In the genomic region with DNA sequence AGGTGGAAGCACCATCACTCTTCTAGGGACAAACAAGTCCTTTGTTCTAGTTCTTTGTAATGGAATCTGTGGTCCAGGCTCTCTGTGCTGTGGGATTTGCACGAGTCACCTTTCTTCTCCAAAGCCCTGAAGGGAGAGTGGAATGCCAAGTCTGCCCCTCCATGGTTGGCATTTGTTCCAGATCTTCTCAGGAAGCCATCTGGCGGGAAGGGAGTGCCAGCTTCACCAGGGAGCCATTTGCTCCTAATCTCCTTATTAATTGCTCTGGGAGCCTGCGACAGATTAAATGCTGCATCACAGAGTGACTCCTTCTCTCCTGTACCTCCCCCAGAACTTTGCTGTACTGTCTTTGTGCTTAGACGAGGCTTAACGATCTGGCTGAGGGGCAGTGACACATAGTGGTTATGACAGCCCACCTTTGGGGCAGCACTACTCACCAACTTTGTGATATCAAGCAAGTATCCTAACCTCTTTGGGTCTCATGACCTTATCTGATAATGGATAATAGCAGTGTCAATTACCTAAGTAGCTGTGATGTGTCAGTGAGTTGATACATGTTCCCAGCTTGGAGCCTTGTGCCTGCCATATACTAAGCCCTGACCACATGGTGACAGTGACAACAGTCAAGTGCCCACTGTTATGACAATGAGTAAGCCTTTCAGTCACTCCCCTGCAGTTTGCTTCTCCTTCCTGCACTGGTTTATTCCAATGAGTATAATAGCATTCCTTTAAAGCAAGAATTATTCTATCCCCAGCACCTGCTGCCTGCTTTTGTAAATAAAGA, we compare ENCODE assay signal across 12 mouse cellular contexts. TPM values are rescaled to one million over a fixed set of nuclear protein-coding genes. Genes with fewer than 3 reads are reported as not detected.
DNase-seq lines count a peak whose midpoint lies in the region; ATAC-seq and TF ChIP-seq lines count a peak whose summit lies in the region.
"Had no signal": no experiment of that assay in that cellular context is flagged by ENCODE, and none has a peak within 500 bp of the region (broad histone marks: within the 10 kb centered on the region; RNA-seq: fewer than 3 reads in every experiment).

No protein-coding gene starts in this region.

- no peak overlapping the region for H3K27ac ChIP-seq in midbrain, embryonic 14.5 days (replicated peaks; ENCODE audit: low read depth, low read length)
- no peak overlapping the region for H3K27ac ChIP-seq in midbrain, embryonic 11.5 days (ENCODE audit: low read depth, low read length)
- H3K27ac ChIP-seq in lung, postnatal 0 days (ENCODE audit: low read length): no peak overlapping the region
- H3K27ac ChIP-seq: stomach, embryonic 15.5 days had no signal

- no peak for TF ChIP-seq CTCF in brain, embryonic 14.5 days (IDR thresholded peaks at IDR 0.05; ENCODE audit: borderline replicate concordance, extremely low read depth, insufficient read depth, insufficient read length)
- no peak for TF ChIP-seq CTCF in lung, postnatal 0 days (IDR thresholded peaks at IDR 0.05)

- H3K9me3 ChIP-seq in midbrain, embryonic 14.5 days (ENCODE audit: control insufficient read depth, low read length): no peaks in the 10 kb centered on the region
- no peaks in the 10 kb centered on the region for H3K9me3 ChIP-seq in midbrain, embryonic 11.5 days (ENCODE audit: control insufficient read depth, low read length)
- no peaks in the 10 kb centered on the region for H3K9me3 ChIP-seq in lung, postnatal 0 days (ENCODE audit: low read length)
- H3K9me3 ChIP-seq: stomach, embryonic 15.5 days had no signal

- 44% methylated on average over 5 of the region's 5 CpGs for WGBS in midbrain, embryonic 14.5 days
- 65% methylated on average over 5 of the region's 5 CpGs for WGBS in midbrain, embryonic 11.5 days
- WGBS in lung, postnatal 0 days: 62% methylated on average over 5 of the region's 5 CpGs

- no peak for TF ChIP-seq EP300 in lung, postnatal 0 days (IDR thresholded peaks at IDR 0.05)

- ATAC-seq in midbrain, embryonic 14.5 days (ENCODE audit: low FRiP score, low TSS enrichment): no peak
- no peak for ATAC-seq in midbrain, embryonic 11.5 days (ENCODE audit: low FRiP score)
- no peak for ATAC-seq in lung, postnatal 0 days

- peaks cover 3% of the 10 kb centered on the region; the same call in 1 of the 2 replicates for H3K4me1 ChIP-seq in midbrain, embryonic 14.5 days (ENCODE audit: control insufficient read depth, insufficient read depth, low read length)
- no peaks in the 10 kb centered on the region for H3K4me1 ChIP-seq in midbrain, embryonic 11.5 days (ENCODE audit: control insufficient read depth, insufficient read depth, low read length)
- peaks cover 7% of the 10 kb centered on the region; the same call in 1 of the 2 replicates for H3K4me1 ChIP-seq in lung, postnatal 0 days (ENCODE audit: insufficient read depth, low read depth, low read length)
- H3K4me1 ChIP-seq: stomach, embryonic 15.5 days had no signal

- TF ChIP-seq POLR2A in brain, embryonic 14.5 days (IDR thresholded peaks at IDR 0.05; ENCODE audit: borderline replicate concordance, extremely low read depth, insufficient read depth, insufficient read length, poor library complexity, severe bottlenecking): no peak

- intact Hi-C loops in left cerebral cortex, postnatal 36 days (cut with DNase I): no loop called here

- H3K36me3 ChIP-seq in midbrain, embryonic 14.5 days (ENCODE audit: control insufficient read depth, insufficient read depth, low read length): no peaks in the 10 kb centered on the region
- no peaks in the 10 kb centered on the region for H3K36me3 ChIP-seq in midbrain, embryonic 11.5 days (ENCODE audit: control insufficient read depth, insufficient read depth, low read length)
- H3K36me3 ChIP-seq in lung, postnatal 0 days (ENCODE audit: insufficient read depth, low read length): no peaks in the 10 kb centered on the region
- H3K36me3 ChIP-seq: stomach, embryonic 15.5 days had no signal

- no peak overlapping the region for H3K4me2 ChIP-seq in midbrain, embryonic 14.5 days (ENCODE audit: low read length)
- H3K4me2 ChIP-seq in midbrain, embryonic 11.5 days: no peak overlapping the region
- H3K4me2 ChIP-seq in lung, postnatal 0 days (replicated peaks; ENCODE audit: low read depth, low read length): no peak overlapping the region
- H3K4me2 ChIP-seq: stomach, embryonic 15.5 days had no signal

- no peaks in the 10 kb centered on the region for H3K27me3 ChIP-seq in midbrain, embryonic 14.5 days (ENCODE audit: control insufficient read depth, insufficient read depth, low read length)
- no peaks in the 10 kb centered on the region for H3K27me3 ChIP-seq in midbrain, embryonic 11.5 days (ENCODE audit: control insufficient read depth, insufficient read depth, low read length)
- no peaks in the 10 kb centered on the region for H3K27me3 ChIP-seq in lung, postnatal 0 days (replicated peaks; ENCODE audit: insufficient read depth, low read length)
- H3K27me3 ChIP-seq: stomach, embryonic 15.5 days had no signal

- H3K4me3 ChIP-seq in midbrain, embryonic 14.5 days (replicated peaks; ENCODE audit: low read depth, low read length): no peak overlapping the region
- no peak overlapping the region for H3K4me3 ChIP-seq in midbrain, embryonic 11.5 days (ENCODE audit: low read depth, low read length)
- no peak overlapping the region for H3K4me3 ChIP-seq in lung, postnatal 0 days (ENCODE audit: low read depth, low read length)
- H3K4me3 ChIP-seq: erythroblast, embryonic 14.5 days; stomach, embryonic 15.5 days had no signal

- no peak overlapping the region for H3K9ac ChIP-seq in midbrain, embryonic 14.5 days (replicated peaks; ENCODE audit: low read length)
- H3K9ac ChIP-seq in midbrain, embryonic 11.5 days (ENCODE audit: low read length): no peak overlapping the region
- no peak overlapping the region for H3K9ac ChIP-seq in lung, postnatal 0 days (replicated peaks; ENCODE audit: low read depth)
- H3K9ac ChIP-seq: stomach, embryonic 15.5 days had no signal

- DNase-seq in midbrain, embryonic 14.5 days: peak; percentile 38
- no peak for DNase-seq in midbrain, embryonic 11.5 days (ENCODE audit: low spot score, missing footprints)
- DNase-seq in brain, embryonic 14.5 days (ENCODE audit: low read depth): peak; percentile 90
- DNase-seq in cerebellum, postnatal 36 days: peak; percentile 84 to 86
- DNase-seq in layer of hippocampus, postnatal 36 days: peak; percentile 60 to 67
- DNase-seq in left cerebral cortex, postnatal 36 days (ENCODE audit: low spot score in 2 of 2): no peak
- DNase-seq in lung, postnatal 0 days (ENCODE audit: low spot score): no peak
- DNase-seq: heart, postnatal 14 days; kidney, postnatal 10 days; liver had no signal

RNA-seq across cellular contexts. Expression of a gene that starts 15.7 kb away (rescaled TPM):
- 8.6 and 8.7 TPM in 2 replicates for polyA plus RNA-seq in midbrain, embryonic 14.5 days (2014; fragmentation: Nextera tagmentation; extraction: Ambion mirVana)
- polyA plus RNA-seq in midbrain, embryonic 11.5 days (2014; fragmentation: Nextera tagmentation; extraction: Ambion mirVana): 7.5 and 7.9 TPM in 2 replicates
- 17.3 and 18.4 TPM in 2 replicates for polyA plus RNA-seq in brain, embryonic 14.5 days (2012; rRNA removed)
- 10 to 100 TPM; 22.9 to 32.4 TPM for total RNA-seq in layer of hippocampus, postnatal 36 days (2021)
- 10 to 100 TPM; 19.2 to 27.9 TPM for total RNA-seq in left cerebral cortex, postnatal 36 days (2021)
- polyA plus RNA-seq in lung, postnatal 0 days (2015; fragmentation: Nextera tagmentation; extraction: Ambion mirVana): 5.3 and 5.8 TPM in 2 replicates

RNA-seq across cellular contexts. Expression of a gene that starts 15.8 kb away (rescaled TPM):
- polyA plus RNA-seq in midbrain, embryonic 14.5 days (2014; fragmentation: Nextera tagmentation; extraction: Ambion mirVana): 29.6 and 47.1 TPM in 2 replicates
- 29.6 and 32.0 TPM in 2 replicates for polyA plus RNA-seq in midbrain, embryonic 11.5 days (2014; fragmentation: Nextera tagmentation; extraction: Ambion mirVana)
- polyA plus RNA-seq in brain, embryonic 14.5 days (2012; rRNA removed): 53.6 and 67.0 TPM in 2 replicates
- total RNA-seq in layer of hippocampus, postnatal 36 days (2021): 100 to 1,000 TPM; 108 to 110 TPM
- 100 to 1,000 TPM in 1 of 2 experiments, 10 to 100 TPM in 1; 92.2 to 103 TPM for total RNA-seq in left cerebral cortex, postnatal 36 days (2021)
- 13.6 and 16.5 TPM in 2 replicates for polyA plus RNA-seq in lung, postnatal 0 days (2015; fragmentation: Nextera tagmentation; extraction: Ambion mirVana)

Comparison
In these comparisons a context has a peak if more than half of its experiments do, and no peak if none do; other contexts are left out.
1. DNase-seq: peak in midbrain, embryonic 14.5 days (single experiment), brain, embryonic 14.5 days (single experiment), cerebellum, postnatal 36 days (2 of 2) and layer of hippocampus, postnatal 36 days (2 of 2); none in midbrain, embryonic 11.5 days (single experiment), left cerebral cortex, postnatal 36 days (0 of 2) and lung, postnatal 0 days (single experiment).